Mouse (Mus musculus) hindbrain, embryonic 15.5 days (tissue): ENCODE measurements around the gene Srp9. TPM values are rescaled to one million over a fixed set of nuclear protein-coding genes. Genes with fewer than 3 reads are reported as not detected.
"Not testable (repeated sequence)": the region's sequence is repeated elsewhere in the genome, so short reads cannot be mapped to it uniquely, and the experiment has no call there.

Source experiments
- ATAC-seq: fragments of 200-750 bp; cut with Nextera tagmentation; 2 replicates; pipeline ENCODE4 v1.8.0; 2017; ENCODE audit warnings: low read depth, moderate number of reproducible peaks, moderate TSS enrichment; ENCODE audit not compliant: low FRiP score
- H3K27ac ChIP-seq: fragments of 300-500 bp; sonication (generic); replicated peaks from 2 replicates; pipeline ENCODE4 v1.5.1; 2015; ENCODE audit warnings: mild to moderate bottlenecking, inconsistent platforms
- H3K27me3 ChIP-seq: fragments of 300-500 bp; sonication (generic); 2 replicates; pipeline ENCODE4 v1.6.1; 2015; ENCODE audit warnings: control low read depth, inconsistent platforms
- H3K36me3 ChIP-seq: fragments of 300-500 bp; sonication (generic); 2 replicates; pipeline ENCODE4 v1.6.1; 2015; ENCODE audit warnings: control low read depth, inconsistent platforms
- H3K4me1 ChIP-seq: fragments of 300-500 bp; sonication (generic); replicated peaks from 2 replicates; pipeline ENCODE4 v1.6.1; 2015; ENCODE audit warnings: control low read depth, inconsistent platforms
- H3K4me2 ChIP-seq: fragments of 300-500 bp; sonication (generic); 2 replicates; pipeline ENCODE4 v1.6.1; 2015; ENCODE audit warnings: moderate library complexity, mild to moderate bottlenecking, inconsistent platforms
- H3K4me3 ChIP-seq: fragments of 300-500 bp; sonication (generic); 2 replicates; pipeline ENCODE4 v1.5.1; 2015; ENCODE audit warnings: mild to moderate bottlenecking, inconsistent platforms
- H3K9ac ChIP-seq: fragments of 300-500 bp; sonication (generic); 2 replicates; pipeline ENCODE4 v1.6.1; 2015; ENCODE audit warnings: inconsistent platforms
- H3K9me3 ChIP-seq: fragments of 300-500 bp; sonication (generic); 2 replicates; pipeline ENCODE4 v1.6.1; 2016; ENCODE audit warnings: control low read depth, inconsistent platforms
- WGBS: fragments of 180-500 bp; shearing (Covaris S2); methylation state at CpG from one replicate; pipeline ENCODE4 v1.1.7; 2015; 5-methylcytosine and 5-hydroxymethylcytosine counted together
- polyA plus RNA-seq: library from polyadenylated mRNA; unstranded; fragments of >200 nt; fragmentation: Nextera tagmentation; extraction: Ambion mirVana; gene quantifications from 2 replicates; pipeline ENCODE4 v1.2.1, GENCODE M21; 2015

Gene Srp9
- polyA plus RNA-seq, 1 experiment from 2014 or later, result 127 TPM

DNA sequence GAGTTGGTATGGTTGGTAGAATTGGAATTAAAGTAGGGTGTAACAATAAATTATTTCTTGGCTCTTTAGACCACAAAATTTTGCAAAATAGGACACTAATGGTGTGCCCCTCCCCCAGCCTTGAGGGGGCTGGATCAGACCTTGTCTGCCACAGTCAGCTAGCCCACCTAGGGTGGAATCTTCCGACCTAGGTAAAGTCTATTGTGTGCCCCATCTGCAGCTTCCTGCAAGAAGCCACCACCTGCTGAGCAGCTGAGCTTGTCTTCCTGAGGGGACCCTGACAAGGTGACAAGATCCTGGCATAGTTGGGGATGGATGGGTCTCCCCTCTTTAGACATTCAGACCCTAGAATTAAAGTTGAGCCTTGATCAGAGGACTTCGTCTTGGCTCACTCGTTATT is 35.0 kb downstream of the Srp9 start:
- no peaks in the 10 kb centered on the region for H3K27me3 ChIP-seq
- 70% methylated on average over 3 of the region's 3 CpGs for WGBS
- no peak overlapping the region for H3K4me2 ChIP-seq
- H3K36me3 ChIP-seq, result no peaks in the 10 kb centered on the region
- H3K9me3 ChIP-seq, result no peaks in the 10 kb centered on the region
- no peak overlapping the region for H3K4me3 ChIP-seq
- no peak for ATAC-seq
- no peaks in the 10 kb centered on the region for H3K4me1 ChIP-seq
- no peak overlapping the region for H3K9ac ChIP-seq
- H3K27ac ChIP-seq, result no peak overlapping the region

DNA sequence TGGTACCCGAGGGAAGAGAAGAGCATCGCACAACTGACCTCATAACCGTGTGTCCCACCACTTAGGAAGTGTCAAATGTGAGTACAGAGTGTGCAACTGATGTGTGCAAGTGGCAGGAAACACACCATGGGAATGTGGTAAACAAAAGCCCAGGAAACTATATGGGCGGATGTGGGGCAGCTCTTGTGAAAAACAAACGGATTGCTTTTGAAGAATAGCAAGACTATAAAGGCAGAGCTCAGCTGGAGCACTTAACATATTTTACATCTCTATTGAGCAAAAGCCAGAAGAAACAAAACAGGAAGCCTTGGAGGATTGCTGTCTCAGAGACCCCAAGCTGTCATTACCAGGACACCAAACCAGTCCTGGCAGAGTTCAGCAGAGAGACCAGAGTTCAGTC is 38.4 kb downstream of the Srp9 start:
- no peaks in the 10 kb centered on the region for H3K9me3 ChIP-seq
- H3K27ac ChIP-seq, result no peak overlapping the region
- no peaks in the 10 kb centered on the region for H3K4me1 ChIP-seq
- H3K4me2 ChIP-seq, result no peak overlapping the region
- ATAC-seq, result no peak
- H3K9ac ChIP-seq, result no peak overlapping the region
- H3K36me3 ChIP-seq, result no peaks in the 10 kb centered on the region
- H3K4me3 ChIP-seq, result no peak overlapping the region
- no peaks in the 10 kb centered on the region for H3K27me3 ChIP-seq
- 20% methylated on average over 5 of the region's 5 CpGs for WGBS

DNA sequence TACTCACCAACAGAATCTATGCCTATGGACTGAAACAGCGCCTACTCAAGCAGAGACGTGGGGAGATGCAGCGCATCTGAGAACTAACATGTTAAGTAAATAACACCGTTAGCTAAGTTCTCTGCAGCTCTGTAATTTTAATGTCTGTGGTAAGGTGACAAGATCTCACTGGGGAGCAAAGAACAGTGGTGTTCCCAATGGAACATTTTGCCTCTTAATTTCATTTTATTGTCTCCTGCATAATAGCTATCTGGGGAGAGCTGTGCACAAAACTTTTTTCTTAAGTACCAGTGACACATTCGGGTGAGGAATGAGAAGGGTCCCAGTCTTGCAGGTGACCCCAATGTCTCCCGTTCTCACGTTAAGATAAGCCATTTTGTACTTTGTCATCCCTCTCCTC is 39.8 kb downstream of the Srp9 start, which contains the start of gene Vmn1r1:
TSS of gene Vmn1r1 (minus strand) at position 101 of the 400 bp plus-strand sequence.
- Histone ChIP-seq H3K9me3 (no peaks in the 10 kb centered on the region), H3K27ac (no peak within 1 kb of the TSS), H3K4me3 (no peak within 1 kb of the TSS), H3K4me1 (no peaks in the 10 kb centered on the region), H3K4me2 (no peak within 1 kb of the TSS), H3K27me3 (no peaks in the 10 kb centered on the region), H3K9ac (no peak within 1 kb of the TSS), H3K36me3 (no peaks in the 10 kb centered on the region)
- WGBS, result 87% methylated on average over 7 of the region's 7 CpGs
- ATAC-seq, result no peak

DNA sequence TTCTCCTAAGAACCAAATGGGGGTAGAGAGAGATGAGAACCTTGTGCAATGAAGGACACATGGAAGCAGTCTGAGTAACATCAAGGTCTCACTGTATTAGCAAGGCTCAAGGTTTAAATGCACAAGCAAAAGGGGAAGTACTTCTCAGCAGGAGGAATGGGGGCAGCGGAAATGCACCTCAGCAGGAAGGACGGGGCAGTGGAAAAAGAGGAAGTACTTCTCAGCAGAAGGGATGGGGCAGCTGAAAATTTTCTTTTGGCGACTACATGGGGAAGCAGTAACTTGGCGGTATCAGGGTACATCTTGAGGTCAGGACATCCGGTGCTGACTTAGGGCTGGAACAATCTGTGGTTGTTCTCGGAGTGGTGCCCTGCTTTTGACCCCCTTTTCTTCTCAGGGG is 45.7 kb downstream of the Srp9 start:
- 85% methylated on average over 6 of the region's 6 CpGs for WGBS

DNA sequence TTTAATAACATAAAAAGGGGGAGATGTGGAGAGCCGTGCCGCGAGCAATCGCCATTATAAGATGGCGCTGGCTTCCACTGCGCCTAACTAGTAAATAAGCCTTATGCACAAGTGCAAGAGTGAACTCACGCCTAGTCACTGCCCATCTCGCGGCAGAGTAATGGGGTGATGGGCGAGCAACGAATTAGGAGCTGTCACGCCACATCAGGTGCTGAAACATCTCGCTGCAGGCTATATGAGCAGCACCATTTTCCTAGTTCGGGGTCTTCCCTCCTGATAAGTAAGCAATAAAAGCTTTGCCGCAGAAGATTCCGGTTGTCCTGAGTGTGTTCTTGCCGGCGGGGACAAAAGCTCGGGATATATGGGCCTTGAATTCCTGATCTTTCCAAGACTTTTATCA is 52.4 kb downstream of the Srp9 start:
- not testable (repeated sequence) for H3K27me3 ChIP-seq, H3K4me3 ChIP-seq, H3K9ac ChIP-seq, H3K27ac ChIP-seq, H3K4me2 ChIP-seq, ATAC-seq, H3K4me1 ChIP-seq, H3K36me3 ChIP-seq, H3K9me3 ChIP-seq
- 93% methylated on average over 19 of the region's 19 CpGs for WGBS

More for the DNA sequence above, 45.7 kb downstream of the Srp9 start:
- not testable (repeated sequence) for ATAC-seq, H3K4me1 ChIP-seq, H3K27me3 ChIP-seq, H3K27ac ChIP-seq, H3K9me3 ChIP-seq, H3K4me3 ChIP-seq, H3K4me2 ChIP-seq, H3K9ac ChIP-seq, H3K36me3 ChIP-seq

DNA sequence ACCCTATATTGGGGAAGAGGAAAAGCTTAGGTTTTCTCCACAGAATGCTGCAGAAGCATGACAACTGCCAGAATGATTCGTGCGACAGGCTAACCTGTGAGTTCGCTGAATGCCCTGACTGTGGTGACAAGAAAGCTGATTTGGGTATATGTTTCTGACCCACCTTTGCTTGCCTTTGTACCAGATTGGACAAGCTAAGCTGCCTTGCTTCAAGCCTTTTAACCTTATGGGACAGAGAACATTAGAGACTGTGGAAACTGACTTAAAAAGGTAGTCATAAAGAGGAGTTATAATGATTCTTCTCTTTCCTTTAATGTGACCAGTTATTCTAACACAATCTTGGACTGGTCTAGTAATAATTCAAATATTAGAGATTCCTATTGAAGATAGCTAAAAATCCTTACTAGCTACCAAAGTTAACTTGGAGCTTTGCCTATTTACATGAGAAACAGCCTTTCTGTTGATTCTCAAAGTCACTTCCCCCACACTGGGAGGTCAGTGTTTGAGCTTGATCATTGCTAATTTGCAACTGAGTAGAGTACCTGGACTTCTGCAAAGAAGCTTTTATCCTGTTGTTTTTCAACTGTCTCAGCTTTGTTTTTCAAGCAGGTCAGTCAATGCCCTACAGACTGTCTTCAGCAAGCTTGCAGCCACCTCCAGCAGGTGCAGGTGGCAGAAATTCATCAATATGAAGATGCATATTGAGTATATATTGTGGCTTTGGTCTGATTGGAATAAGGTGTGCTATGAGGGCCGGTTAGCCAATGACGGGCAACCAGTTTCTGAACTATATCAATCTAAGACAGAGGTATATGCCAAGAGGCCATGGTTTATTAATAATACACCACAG is 57.1 kb downstream of the Srp9 start:
- Histone ChIP-seq H3K9ac (no peak overlapping the region), H3K27me3 (no peaks in the 10 kb centered on the region), H3K4me2 (no peak overlapping the region), H3K27ac (no peak overlapping the region), H3K9me3 (no peaks in the 10 kb centered on the region), H3K4me3 (no peak overlapping the region), H3K36me3 (no peaks in the 10 kb centered on the region), H3K4me1 (no peaks in the 10 kb centered on the region)
- 64% methylated on average over 5 of the region's 5 CpGs for WGBS
- no peak for ATAC-seq

Other genes with a start within 250 kb of the Srp9 start
- gene Enah, start 104.7 kb upstream of the Srp9 start, polyA plus RNA-seq, result 30.5 and 30.6 TPM in 2 replicates
- not detected in 2 replicates for gene Vmn1r1, start 39.7 kb downstream of the Srp9 start, polyA plus RNA-seq
- 87.1 and 87.8 TPM in 2 replicates for gene Degs1, start 158.1 kb downstream of the Srp9 start, polyA plus RNA-seq
- gene Fbxo28, start 216.9 kb downstream of the Srp9 start, polyA plus RNA-seq, result 23.0 and 24.2 TPM in 2 replicates